Mouse (Mus musculus) heart, embryonic 15.5 days (tissue): ENCODE measurements around the gene Tfr2. TPM values are rescaled to one million over a fixed set of nuclear protein-coding genes. Genes with fewer than 3 reads are reported as not detected.

Experiments
- ATAC-seq: fragments of 200-750 bp; cut with Nextera tagmentation; replicated peaks from 2 replicates; pipeline ENCODE4 v1.8.0; 2017; ENCODE audit warnings: low read depth, moderate TSS enrichment; ENCODE audit not compliant: insufficient number of reproducible peaks, insufficient read depth, low FRiP score
- H3K27ac ChIP-seq: fragments of 300-500 bp; sonication (generic); 2 replicates; pipeline ENCODE4 v1.5.1; 2015; ENCODE audit warnings: mild to moderate bottlenecking, inconsistent platforms
- H3K27me3 ChIP-seq: fragments of 300-500 bp; sonication (generic); 2 replicates; pipeline ENCODE4 v1.6.1; 2015; ENCODE audit warnings: inconsistent platforms
- H3K36me3 ChIP-seq: fragments of 300-500 bp; sonication (generic); 2 replicates; pipeline ENCODE4 v1.6.1; 2015; ENCODE audit warnings: mild to moderate bottlenecking, inconsistent platforms
- H3K4me1 ChIP-seq: fragments of 300-500 bp; sonication (generic); replicated peaks from 2 replicates; pipeline ENCODE4 v1.6.1; 2015; ENCODE audit warnings: inconsistent platforms
- H3K4me2 ChIP-seq: fragments of 300-500 bp; sonication (generic); 2 replicates; pipeline ENCODE4 v1.6.1; 2015; ENCODE audit warnings: inconsistent platforms, mild to moderate bottlenecking, moderate library complexity
- H3K4me3 ChIP-seq: fragments of 300-500 bp; sonication (generic); 2 replicates; pipeline ENCODE4 v1.5.1; 2015; ENCODE audit warnings: mild to moderate bottlenecking, inconsistent platforms
- H3K9ac ChIP-seq: fragments of 300-500 bp; sonication (generic); 2 replicates; pipeline ENCODE4 v1.6.1; 2015; ENCODE audit warnings: mild to moderate bottlenecking, inconsistent platforms
- H3K9me3 ChIP-seq: fragments of 300-500 bp; sonication (generic); replicated peaks from 2 replicates; pipeline ENCODE4 v1.6.1; 2016; ENCODE audit warnings: inconsistent platforms
- WGBS: fragments of 180-500 bp; shearing (Covaris S2); methylation state at CpG from one replicate; pipeline ENCODE4 v1.1.7; 2015; ENCODE audit warnings: mixed read lengths; 5-methylcytosine and 5-hydroxymethylcytosine counted together
- microRNA-seq: library from miRNA; unstranded; fragments of <30 nt; microRNA quantifications from one replicate; pipeline ENCODE4, GENCODE M21; 2016
- polyA plus RNA-seq: library from polyadenylated mRNA; unstranded; fragments of >200 nt; fragmentation: Nextera tagmentation; extraction: Ambion mirVana; gene quantifications from 2 replicates; pipeline ENCODE4 v1.2.1, GENCODE M21; 2015

Gene Tfr2
- polyA plus RNA-seq, 1 experiment from 2014 or later, result 0.31 TPM

DNA sequence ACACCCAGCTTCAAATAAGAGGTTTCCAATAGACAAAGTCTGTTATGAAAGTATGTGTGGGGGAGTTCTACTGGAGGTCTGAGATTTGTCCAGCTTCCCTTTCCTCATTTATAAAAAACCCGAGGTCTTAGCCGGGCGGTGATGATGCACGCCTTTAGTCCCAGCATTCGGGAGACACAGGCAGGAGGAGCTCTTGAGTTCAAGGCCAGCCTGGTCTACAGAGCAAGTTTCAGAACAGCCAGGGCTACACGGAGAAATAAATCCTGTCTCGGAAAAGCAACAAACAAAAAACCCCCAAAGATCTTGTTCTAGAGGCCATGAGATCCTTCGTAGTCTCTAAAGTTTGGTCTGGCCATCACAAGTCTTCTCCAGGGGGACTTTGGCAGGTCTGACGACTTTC, 58.4 kb downstream of the Tfr2 start:
- H3K4me2 ChIP-seq, result peak overlapping the region; percentile 84
- 4% methylated on average over 9 of the region's 9 CpGs for WGBS
- no peak for ATAC-seq
- H3K27me3 ChIP-seq, result no peaks in the 10 kb centered on the region
- H3K9ac ChIP-seq, result peak overlapping the region; percentile 71
- no peaks in the 10 kb centered on the region for H3K36me3 ChIP-seq
- peaks cover 34% of the 10 kb centered on the region for H3K4me1 ChIP-seq
- peak overlapping the region; percentile 93 for H3K4me3 ChIP-seq
- no peaks in the 10 kb centered on the region for H3K9me3 ChIP-seq
- H3K27ac ChIP-seq, result peak overlapping the region; percentile 92

- Histone ChIP-seq H3K9ac (peak within 1 kb of the TSS; percentile 88), H3K27me3 (no peaks in the 10 kb centered on the region), H3K4me2 (peak within 1 kb of the TSS; percentile 89), H3K4me1 (peaks cover 34% of the 10 kb centered on the region), H3K27ac (peak within 1 kb of the TSS; percentile 94), H3K4me3 (peak within 1 kb of the TSS; percentile 93), H3K36me3 (peaks cover 2% of the 10 kb centered on the region; the same call in 1 of the 2 replicates), H3K9me3 (no peaks in the 10 kb centered on the region)
- peak; percentile 97 for ATAC-seq
- under 1% methylated on average over 46 of the region's 46 CpGs for WGBS
Observed at GRCm38 (mm10) chr5:137628498-137629305, 59.1 kb downstream of the Tfr2 start, which contains the start of the genes Fbxo24, Lrch4 and Gm20605. TSS of gene Fbxo24 (minus strand) at chr5:137629002. TSS of gene Lrch4 (plus strand) at chr5:137629121. TSS of gene Gm20605 (plus strand) at chr5:137629175.

- H3K27ac ChIP-seq, result peak overlapping the region; percentile 94
- H3K36me3 ChIP-seq, result peaks cover 8% of the 10 kb centered on the region; the same call in 1 of the 2 replicates
- H3K4me2 ChIP-seq, result peak overlapping the region; percentile 89
- no peaks in the 10 kb centered on the region for H3K9me3 ChIP-seq
- peak; percentile 11 for ATAC-seq
- H3K27me3 ChIP-seq, result no peaks in the 10 kb centered on the region
- H3K4me1 ChIP-seq, result peaks cover 34% of the 10 kb centered on the region
- H3K9ac ChIP-seq, result peak overlapping the region; percentile 88
- peak overlapping the region; percentile 93 for H3K4me3 ChIP-seq
- WGBS, result under 1% methylated on average over 23 of the region's 23 CpGs
Observed at GRCm38 (mm10) chr5:137629306-137629721, 59.7 kb downstream of the Tfr2 start.

- no peak for ATAC-seq
- Histone ChIP-seq H3K4me2 (peak overlapping the region; percentile 89), H3K4me3 (peak overlapping the region; percentile 93), H3K27ac (peak overlapping the region; percentile 94), H3K4me1 (peaks cover 34% of the 10 kb centered on the region), H3K9me3 (no peaks in the 10 kb centered on the region), H3K27me3 (no peaks in the 10 kb centered on the region), H3K9ac (peak overlapping the region; percentile 88), H3K36me3 (peaks cover 8% of the 10 kb centered on the region; the same call in 1 of the 2 replicates)
- WGBS, result 10% methylated on average over 6 of the region's 6 CpGs
Observed at GRCm38 (mm10) chr5:137629906-137630545, 60.4 kb downstream of the Tfr2 start.

- peak overlapping the region; percentile 88 for H3K9ac ChIP-seq
- peak overlapping the region; percentile 94 for H3K27ac ChIP-seq
- H3K4me2 ChIP-seq, result peak overlapping the region; percentile 89
- 32% methylated on average over 3 of the region's 3 CpGs for WGBS
- no peak for ATAC-seq
- peaks cover 14% of the 10 kb centered on the region for H3K36me3 ChIP-seq
- H3K4me1 ChIP-seq, result peaks cover 34% of the 10 kb centered on the region
- H3K4me3 ChIP-seq, result peak overlapping the region; percentile 93
- H3K27me3 ChIP-seq, result no peaks in the 10 kb centered on the region
- H3K9me3 ChIP-seq, result no peaks in the 10 kb centered on the region
Observed at GRCm38 (mm10) chr5:137630602-137631001, 61.0 kb downstream of the Tfr2 start.

- H3K9me3 ChIP-seq, result no peaks in the 10 kb centered on the region
- WGBS, result 50% methylated on average over 9 of the region's 9 CpGs
- H3K4me1 ChIP-seq, result peaks cover 34% of the 10 kb centered on the region
- H3K4me3 ChIP-seq, result peak overlapping the region; percentile 93
- peak overlapping the region; percentile 89 for H3K4me2 ChIP-seq
- no peak for ATAC-seq
- peaks cover 19% of the 10 kb centered on the region for H3K36me3 ChIP-seq
- peak overlapping the region; percentile 34 for H3K9ac ChIP-seq
- no peaks in the 10 kb centered on the region for H3K27me3 ChIP-seq
- H3K27ac ChIP-seq, result peak overlapping the region; percentile 94
Observed at GRCm38 (mm10) chr5:137631171-137631570, 61.5 kb downstream of the Tfr2 start.

DNA sequence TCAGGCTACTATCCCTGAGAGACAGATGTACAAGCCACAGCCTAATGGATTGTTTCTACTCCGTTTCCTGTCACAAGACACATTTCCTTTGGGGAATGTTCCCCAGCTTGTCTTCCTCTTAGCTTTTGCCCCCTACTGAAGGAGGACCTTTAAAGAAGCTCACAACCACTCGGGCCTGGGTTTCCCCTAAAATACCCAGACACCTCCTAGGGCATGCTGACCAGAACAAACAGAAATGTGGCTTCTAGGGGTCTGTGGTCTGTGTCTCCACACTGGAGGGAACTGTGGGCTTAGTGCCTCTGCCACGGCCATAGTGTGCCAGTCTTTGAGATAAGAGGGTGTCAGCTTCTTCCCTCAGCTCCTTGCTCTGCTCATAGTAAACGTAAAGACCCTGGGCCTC, 62.0 kb downstream of the Tfr2 start:
- ATAC-seq, result no peak
- Histone ChIP-seq H3K4me2 (peak overlapping the region; percentile 89), H3K27me3 (no peaks in the 10 kb centered on the region), H3K9ac (peak overlapping the region; percentile 34; the same call in 1 of the 2 replicates), H3K4me3 (peak overlapping the region; percentile 93), H3K36me3 (peaks cover 24% of the 10 kb centered on the region), H3K4me1 (peaks cover 34% of the 10 kb centered on the region), H3K27ac (peak overlapping the region; percentile 94), H3K9me3 (no peaks in the 10 kb centered on the region)
- WGBS, result 39% methylated on average over 4 of the region's 4 CpGs

- Histone ChIP-seq H3K36me3 (peaks cover 43% of the 10 kb centered on the region), H3K4me3 (no peak overlapping the region), H3K27me3 (no peaks in the 10 kb centered on the region), H3K4me2 (no peak overlapping the region), H3K27ac (no peak overlapping the region), H3K9ac (no peak overlapping the region), H3K4me1 (peaks cover 26% of the 10 kb centered on the region), H3K9me3 (no peaks in the 10 kb centered on the region)
- WGBS, result 65% methylated on average over 12 of the region's 12 CpGs
- ATAC-seq, result no peak
Observed at GRCm38 (mm10) chr5:137633397-137634084, 63.9 kb downstream of the Tfr2 start.

Small RNA genes lying within 50 kb of the gene (microRNA-seq; reads per million reads assigned to microRNA genes)
- not detected for gene Mir6418

Other genes with a start within 250 kb of the Tfr2 start
- gene Slc12a9, start 236.2 kb upstream of the Tfr2 start, polyA plus RNA-seq, result 6.5 and 10.4 TPM in 2 replicates
- gene Ephb4, start 219.7 kb upstream of the Tfr2 start, polyA plus RNA-seq, result 32.9 and 42.9 TPM in 2 replicates
- 0.05 and 0.11 TPM in 2 replicates for gene Zan, start 92.8 kb upstream of the Tfr2 start, polyA plus RNA-seq
- 37.4 and 38.6 TPM in 2 replicates for gene Pop7, start 67.3 kb upstream of the Tfr2 start, polyA plus RNA-seq
- gene Gigyf1, start 51.3 kb upstream of the Tfr2 start, polyA plus RNA-seq, result 8.9 and 10.4 TPM in 2 replicates
- not detected in 2 replicates for gene Epo, start 36.6 kb upstream of the Tfr2 start, polyA plus RNA-seq
- 244 and 306 TPM in 2 replicates for gene Gnb2, start 36.3 kb upstream of the Tfr2 start, polyA plus RNA-seq
- gene Actl6b, start 16.3 kb upstream of the Tfr2 start, polyA plus RNA-seq, result 0.13 and 2.1 TPM in 2 replicates
- gene Mospd3, start 31.2 kb downstream of the Tfr2 start, polyA plus RNA-seq, result 17.1 and 26.5 TPM in 2 replicates
- 117 and 129 TPM in 2 replicates for gene Pcolce, start 43.9 kb downstream of the Tfr2 start, polyA plus RNA-seq
- gene Fbxo24, start 59.2 kb downstream of the Tfr2 start, polyA plus RNA-seq, result 0.11 and 0.23 TPM in 2 replicates
- gene Lrch4, start 59.3 kb downstream of the Tfr2 start, polyA plus RNA-seq, result 20.7 and 26.7 TPM in 2 replicates
- 7.1 and 12.2 TPM in 2 replicates for gene Gm20605, start 59.3 kb downstream of the Tfr2 start, polyA plus RNA-seq
- 4.0 and 6.0 TPM in 2 replicates for gene Sap25, start 71.5 kb downstream of the Tfr2 start, polyA plus RNA-seq
- gene Irs3, start 75.9 kb downstream of the Tfr2 start, polyA plus RNA-seq, result 0.13 and 0.21 TPM in 2 replicates
- 19.3 and 21.7 TPM in 2 replicates for gene Agfg2, start 114.9 kb downstream of the Tfr2 start, polyA plus RNA-seq
- 1.2 and 1.6 TPM in 2 replicates for gene Nyap1, start 171.8 kb downstream of the Tfr2 start, polyA plus RNA-seq
- gene Tsc22d4, start 175.9 kb downstream of the Tfr2 start, polyA plus RNA-seq, result 130 and 164 TPM in 2 replicates
- 21.1 and 25.5 TPM in 2 replicates for gene Ppp1r35, start 209.0 kb downstream of the Tfr2 start, polyA plus RNA-seq
- 5.3 and 7.6 TPM in 2 replicates for gene Mepce, start 217.8 kb downstream of the Tfr2 start, polyA plus RNA-seq
- 7.8 and 11.4 TPM in 2 replicates for gene Zcwpw1, start 218.0 kb downstream of the Tfr2 start, polyA plus RNA-seq